Mouse (Mus musculus): ENCODE measurements around the gene Ntng1. TPM values are rescaled to one million over a fixed set of nuclear protein-coding genes. Genes with fewer than 3 reads are reported as not detected.

Ntng1 gene
- polyA plus RNA-seq (2012; rRNA removed) = 0.07 and 0.13 TPM in 2 replicates

DNA sequence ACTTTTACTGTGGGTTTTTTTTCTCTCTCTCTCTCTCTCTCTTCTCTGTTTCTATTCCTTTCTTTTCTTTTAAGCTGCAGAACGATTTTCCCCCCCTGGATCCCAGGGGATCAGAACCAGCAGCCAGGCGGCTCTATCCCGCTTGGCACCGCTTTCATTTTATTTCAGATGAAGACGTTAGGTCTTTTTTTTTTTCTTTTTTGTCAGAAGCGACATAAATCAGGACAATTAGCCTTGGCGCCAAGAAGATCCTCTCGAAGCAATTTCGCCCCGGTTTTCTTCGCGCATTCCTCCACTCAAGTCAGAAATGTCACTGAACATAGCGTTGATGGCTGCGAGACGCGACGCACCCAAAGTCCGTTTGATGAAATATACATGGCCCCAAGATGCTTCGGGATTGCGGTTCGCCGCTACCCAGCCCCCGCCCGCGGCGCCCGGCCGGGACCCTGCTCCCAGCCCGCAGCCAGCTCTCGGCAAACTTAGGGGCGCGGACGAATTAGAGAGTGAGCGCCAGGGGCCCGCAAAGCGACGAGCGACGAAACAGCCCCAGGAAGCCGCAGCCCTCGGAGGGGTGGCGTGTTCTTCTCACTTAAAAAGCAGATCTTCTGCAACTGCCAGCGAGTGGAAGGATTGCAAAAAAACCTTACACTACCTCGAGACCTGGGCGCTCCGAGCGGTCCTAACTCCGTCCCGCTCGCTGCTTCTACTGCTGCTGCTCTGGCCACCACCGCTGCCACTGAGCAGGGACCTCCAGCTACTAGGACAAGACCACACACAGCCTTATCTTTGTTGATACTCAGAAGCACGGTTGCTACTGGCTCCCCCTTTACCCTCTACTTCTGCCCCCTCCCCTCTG lies at the start of gene Ntng1:
TSS of gene Ntng1 (minus strand) at position 806 of the 856 bp plus-strand sequence.
- no peak for DNase-seq

DNA sequence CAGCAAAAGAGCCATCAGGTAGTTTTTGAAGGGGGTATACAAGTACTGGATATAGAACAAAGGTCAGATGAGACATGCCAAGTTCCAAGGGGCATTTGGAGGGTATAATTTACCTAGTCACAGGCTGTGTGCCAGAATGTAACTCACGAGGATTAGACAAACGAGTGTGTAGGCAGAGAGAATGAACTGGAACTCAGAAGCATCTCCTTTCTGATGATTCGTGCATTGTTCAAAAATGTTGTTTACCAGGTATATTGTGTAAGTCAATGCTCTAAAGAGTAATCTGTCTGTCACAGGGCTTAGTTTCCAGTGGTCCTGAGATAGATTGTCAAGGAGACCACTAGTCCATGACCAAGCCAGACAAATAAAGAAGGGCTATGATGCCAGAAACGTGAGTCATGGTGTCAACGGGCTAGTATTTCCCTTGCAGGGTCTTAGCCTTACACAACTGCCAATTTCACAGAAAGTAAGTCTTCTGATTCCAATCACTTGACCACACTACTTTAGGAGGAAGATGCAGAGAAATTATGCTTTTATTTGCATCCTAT lies 43.7 kb upstream of the Ntng1 start:
- no peaks in the 10 kb centered on the region for H3K27me3 ChIP-seq (ENCODE audit: control insufficient read depth, insufficient read depth, low read length)
- H3K27ac ChIP-seq (ENCODE audit: control insufficient read depth, insufficient read depth, low read length) = no peak overlapping the region
- TF ChIP-seq CTCF (IDR thresholded peaks at IDR 0.05; ENCODE audit: borderline replicate concordance, control insufficient read depth, extremely low read depth, insufficient read depth, low read length, poor library complexity) (no peak), POLR2A (IDR thresholded peaks at IDR 0.05; ENCODE audit: control insufficient read depth, extremely low read depth, insufficient read depth, low read length, poor library complexity) (no peak)
- H3K4me3 ChIP-seq (ENCODE audit: control insufficient read depth, insufficient read depth, low read length) = no peak overlapping the region
- no peaks in the 10 kb centered on the region for H3K36me3 ChIP-seq (ENCODE audit: control insufficient read depth, insufficient read depth, low read length)
- 89% methylated on average over 5 of the region's 5 CpGs for WGBS
- H3K4me1 ChIP-seq (replicated peaks; ENCODE audit: control insufficient read depth, insufficient read depth, low read length) = no peaks in the 10 kb centered on the region
- DNase-seq = no peak

More for the DNA sequence above, at the start of gene Ntng1:
- no peaks in the 10 kb centered on the region for H3K36me3 ChIP-seq (ENCODE audit: control insufficient read depth, insufficient read depth, low read length)
- peaks cover 13% of the 10 kb centered on the region for H3K27me3 ChIP-seq (ENCODE audit: control insufficient read depth, insufficient read depth, low read length)
- peak within 1 kb of the TSS; percentile 24 for H3K4me3 ChIP-seq (ENCODE audit: control insufficient read depth, insufficient read depth, low read length)
- H3K27ac ChIP-seq (ENCODE audit: control insufficient read depth, insufficient read depth, low read length) = no peak within 1 kb of the TSS
- TF ChIP-seq CTCF (IDR thresholded peaks at IDR 0.05; ENCODE audit: borderline replicate concordance, control insufficient read depth, extremely low read depth, insufficient read depth, low read length, poor library complexity) (no peak), POLR2A (IDR thresholded peaks at IDR 0.05; ENCODE audit: control insufficient read depth, extremely low read depth, insufficient read depth, low read length, poor library complexity) (no peak)
- H3K4me1 ChIP-seq (replicated peaks; ENCODE audit: control insufficient read depth, insufficient read depth, low read length) = peaks cover 3% of the 10 kb centered on the region; the same call in 1 of the 2 replicates
- WGBS = 1% methylated on average over 52 of the region's 52 CpGs

DNA sequence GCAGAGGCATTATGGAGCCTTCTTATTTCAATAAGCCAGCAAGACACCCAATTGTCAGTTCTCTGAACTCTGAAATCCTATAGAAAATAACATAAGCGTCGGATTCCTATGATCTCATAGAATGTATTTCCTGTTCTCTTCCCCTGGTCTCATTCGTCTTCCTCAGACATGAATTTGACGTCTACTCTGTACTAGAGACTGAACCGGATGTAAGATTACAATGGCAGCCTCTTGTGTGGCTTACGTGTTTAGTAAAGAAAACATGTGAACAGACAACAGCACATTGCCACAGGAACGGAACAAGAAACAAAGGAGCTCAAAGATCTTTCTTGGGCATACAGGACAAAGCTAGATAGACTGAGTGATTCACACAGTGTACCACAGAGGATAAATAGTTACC lies 5.3 kb upstream of the Ntng1 start:
- Histone ChIP-seq H3K27ac (ENCODE audit: control insufficient read depth, insufficient read depth, low read length) (no peak overlapping the region), H3K4me3 (ENCODE audit: control insufficient read depth, insufficient read depth, low read length) (no peak overlapping the region), H3K36me3 (ENCODE audit: control insufficient read depth, insufficient read depth, low read length) (no peaks in the 10 kb centered on the region), H3K27me3 (ENCODE audit: control insufficient read depth, insufficient read depth, low read length) (peaks cover under 1% of the 10 kb centered on the region; the same call in 1 of the 2 replicates), H3K4me1 (replicated peaks; ENCODE audit: control insufficient read depth, insufficient read depth, low read length) (no peaks in the 10 kb centered on the region)
- no peak for TF ChIP-seq CTCF (IDR thresholded peaks at IDR 0.05; ENCODE audit: borderline replicate concordance, control insufficient read depth, extremely low read depth, insufficient read depth, low read length, poor library complexity)
- TF ChIP-seq POLR2A (IDR thresholded peaks at IDR 0.05; ENCODE audit: control insufficient read depth, extremely low read depth, insufficient read depth, low read length, poor library complexity) = no peak
- no peak for DNase-seq
- WGBS = 47% methylated on average over 7 of the region's 7 CpGs

DNA sequence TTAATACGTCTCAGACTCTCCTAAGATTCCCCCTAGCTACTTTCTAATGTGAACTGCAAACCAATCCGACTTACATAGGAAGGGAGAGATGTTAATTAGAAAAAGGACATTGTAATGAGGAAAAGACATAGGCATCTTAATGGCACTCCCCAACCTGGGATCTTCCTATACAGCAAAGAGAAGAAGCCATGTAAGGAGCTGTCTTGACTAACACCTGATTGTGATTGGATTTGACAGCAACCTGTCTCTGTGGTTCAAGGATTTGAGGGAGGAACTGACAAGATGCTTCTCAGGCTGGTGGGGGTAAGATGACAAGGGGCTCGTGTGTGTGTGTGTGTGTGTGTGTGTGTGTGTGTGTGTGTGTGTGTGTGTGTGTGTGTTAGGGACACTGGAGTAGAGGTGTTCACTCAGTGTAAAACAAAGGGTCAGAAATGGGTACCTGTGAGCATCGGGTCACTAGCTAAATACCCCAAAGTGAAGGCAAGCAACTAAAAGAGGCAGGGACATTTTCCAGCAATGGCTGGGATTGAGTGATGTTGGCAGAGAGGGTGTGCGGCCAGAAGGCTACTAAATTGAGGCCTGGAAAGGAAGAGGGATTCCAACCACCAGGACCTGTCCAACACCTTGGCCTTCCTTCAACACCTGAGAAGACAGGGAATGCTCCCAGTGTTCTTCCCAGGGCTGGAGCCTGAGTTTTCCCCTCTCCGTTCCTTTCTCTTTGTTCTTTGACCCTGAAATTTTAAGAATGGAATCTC lies 667 bp upstream of the Ntng1 start:
- H3K4me1 ChIP-seq (replicated peaks; ENCODE audit: control insufficient read depth, insufficient read depth, low read length) = peaks cover 3% of the 10 kb centered on the region; the same call in 1 of the 2 replicates
- no peaks in the 10 kb centered on the region for H3K36me3 ChIP-seq (ENCODE audit: control insufficient read depth, insufficient read depth, low read length)
- no peak for TF ChIP-seq CTCF (IDR thresholded peaks at IDR 0.05; ENCODE audit: borderline replicate concordance, control insufficient read depth, extremely low read depth, insufficient read depth, low read length, poor library complexity)
- TF ChIP-seq POLR2A (IDR thresholded peaks at IDR 0.05; ENCODE audit: control insufficient read depth, extremely low read depth, insufficient read depth, low read length, poor library complexity) = no peak
- H3K4me3 ChIP-seq (ENCODE audit: control insufficient read depth, insufficient read depth, low read length) = no peak overlapping the region
- peaks cover 13% of the 10 kb centered on the region for H3K27me3 ChIP-seq (ENCODE audit: control insufficient read depth, insufficient read depth, low read length)
- no peak for DNase-seq
- 61% methylated on average over 6 of the region's 6 CpGs for WGBS
- H3K27ac ChIP-seq (ENCODE audit: control insufficient read depth, insufficient read depth, low read length) = no peak overlapping the region

DNA sequence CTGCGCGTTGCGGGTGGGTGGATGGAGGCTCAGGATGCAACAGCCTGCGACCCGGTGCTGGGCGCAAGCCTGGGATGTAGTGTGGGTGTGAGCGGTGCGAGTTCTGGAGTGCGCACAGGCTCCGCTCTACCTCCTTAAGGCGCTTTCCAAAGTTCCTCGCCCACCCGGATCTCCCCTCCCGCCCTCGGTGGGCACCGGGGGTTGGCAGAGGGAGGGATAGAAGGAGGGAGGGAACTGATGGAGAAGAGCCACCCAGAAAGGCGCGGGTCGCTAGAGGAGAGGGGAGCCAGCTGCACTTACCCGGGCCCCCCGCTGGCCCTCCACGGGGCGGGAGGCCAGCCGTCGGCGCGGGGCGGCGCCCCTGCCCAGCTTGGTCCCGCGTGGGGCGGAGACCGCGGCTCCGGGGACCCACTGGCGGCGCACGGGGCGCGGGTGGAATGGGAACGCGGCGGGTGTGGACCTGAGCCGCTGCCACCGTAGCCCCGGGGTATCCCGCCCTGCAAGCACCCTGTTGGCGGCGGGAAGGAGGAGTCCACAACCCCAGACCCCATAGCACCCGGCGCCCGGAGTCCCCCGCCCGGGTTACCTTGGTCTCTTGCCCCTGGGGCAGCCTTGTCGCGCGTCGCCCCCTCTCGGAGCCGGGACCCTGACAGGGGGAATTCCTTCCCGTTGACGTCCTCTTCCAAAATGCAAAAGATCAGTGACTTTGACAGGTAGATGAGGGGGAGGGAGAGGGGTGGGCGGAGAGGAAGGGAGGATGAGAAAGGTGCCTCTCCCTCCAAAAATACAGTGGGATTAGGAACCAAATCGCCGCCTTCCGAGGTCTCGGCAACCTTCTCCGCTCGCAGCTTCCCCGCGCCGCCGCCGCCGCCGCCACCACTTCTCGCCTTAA lies 1.3 kb downstream of the Ntng1 start:
- 3% methylated on average over 70 of the region's 77 CpGs for whole genome bisulfite sequencing
- Histone ChIP-seq H3K4me3 (ENCODE audit: control insufficient read depth, insufficient read depth, low read length) (peak overlapping the region; percentile 24), H3K27me3 (ENCODE audit: control insufficient read depth, insufficient read depth, low read length) (peaks cover 13% of the 10 kb centered on the region), H3K27ac (ENCODE audit: control insufficient read depth, insufficient read depth, low read length) (no peak overlapping the region), H3K36me3 (ENCODE audit: control insufficient read depth, insufficient read depth, low read length) (no peaks in the 10 kb centered on the region), H3K4me1 (replicated peaks; ENCODE audit: control insufficient read depth, insufficient read depth, low read length) (peaks cover 3% of the 10 kb centered on the region; the same call in 1 of the 2 replicates)
- no peak for DNase-seq
- TF ChIP-seq CTCF (IDR thresholded peaks at IDR 0.05; ENCODE audit: borderline replicate concordance, control insufficient read depth, extremely low read depth, insufficient read depth, low read length, poor library complexity) (no peak), POLR2A (IDR thresholded peaks at IDR 0.05; ENCODE audit: control insufficient read depth, extremely low read depth, insufficient read depth, low read length, poor library complexity) (no peak)
